Mouse (Mus musculus) ES-Bruce4 (cell line): Measurements from ENCODE around the gene Abhd16a. TPM values are rescaled to one million over a fixed set of nuclear protein-coding genes. Genes with fewer than 3 reads are reported as not detected.

Experiments
- H3K27ac ChIP-seq: 2 replicates; pipeline ENCODE4 v1.5.1; 2012; ENCODE audit warnings: low read length, inconsistent platforms; ENCODE audit not compliant: insufficient read depth
- H3K27me3 ChIP-seq: 2 replicates; pipeline ENCODE4 v1.6.1; 2012; ENCODE audit warnings: mild to moderate bottlenecking, low read length, inconsistent platforms; ENCODE audit not compliant: control insufficient read depth, poor library complexity, insufficient read depth, severe bottlenecking
- H3K36me3 ChIP-seq: 2 replicates; pipeline ENCODE4 v1.6.1; 2012; ENCODE audit warnings: inconsistent platforms, mild to moderate bottlenecking, low read length, moderate library complexity; ENCODE audit not compliant: control insufficient read depth, poor library complexity, insufficient read depth, severe bottlenecking
- H3K4me1 ChIP-seq: one replicate; pipeline ENCODE4 v1.8.1; 2011; ENCODE audit warnings: low read length; ENCODE audit not compliant: control insufficient read depth, insufficient read depth
- H3K4me3 ChIP-seq: 2 replicates; pipeline ENCODE4 v1.5.1; 2011; ENCODE audit warnings: low read depth, mild to moderate bottlenecking, low read length
- H3K9ac ChIP-seq: 2 replicates; pipeline ENCODE4 v1.6.1; 2012; ENCODE audit warnings: low read depth, mild to moderate bottlenecking, inconsistent platforms; ENCODE audit not compliant: poor library complexity, severe bottlenecking
- H3K9me3 ChIP-seq: replicated peaks from 2 replicates; pipeline ENCODE4 v1.6.1; 2012; ENCODE audit warnings: mild to moderate bottlenecking, low read length, inconsistent platforms; ENCODE audit not compliant: control insufficient read depth, poor library complexity, insufficient read depth, severe bottlenecking
- CTCF ChIP-seq: IDR thresholded peaks from one replicate; pipeline ENCODE4 v1.8.1; 2011; ENCODE audit warnings: low read depth, low read length
- EP300 ChIP-seq: IDR thresholded peaks from 2 replicates; pipeline ENCODE4 v1.6.1; 2011; ENCODE audit warnings: low read depth, low read length; ENCODE audit not compliant: insufficient read depth
- POLR2A ChIP-seq: IDR thresholded peaks from one replicate; pipeline ENCODE4 v1.8.1; 2011; ENCODE audit warnings: low read length; ENCODE audit not compliant: insufficient read depth
- polyA plus RNA-seq: library from polyadenylated mRNA; stranded (reverse); fragments of >200 nt; gene quantifications from 2 replicates; pipeline ENCODE4 v1.2.4, GENCODE M21; 2011; ENCODE audit warnings: low read depth; ENCODE audit not compliant: missing spikeins, insufficient read depth, insufficient read length

The Abhd16a gene
- polyA plus RNA-seq, 1 experiment, result 12.7 TPM

DNA sequence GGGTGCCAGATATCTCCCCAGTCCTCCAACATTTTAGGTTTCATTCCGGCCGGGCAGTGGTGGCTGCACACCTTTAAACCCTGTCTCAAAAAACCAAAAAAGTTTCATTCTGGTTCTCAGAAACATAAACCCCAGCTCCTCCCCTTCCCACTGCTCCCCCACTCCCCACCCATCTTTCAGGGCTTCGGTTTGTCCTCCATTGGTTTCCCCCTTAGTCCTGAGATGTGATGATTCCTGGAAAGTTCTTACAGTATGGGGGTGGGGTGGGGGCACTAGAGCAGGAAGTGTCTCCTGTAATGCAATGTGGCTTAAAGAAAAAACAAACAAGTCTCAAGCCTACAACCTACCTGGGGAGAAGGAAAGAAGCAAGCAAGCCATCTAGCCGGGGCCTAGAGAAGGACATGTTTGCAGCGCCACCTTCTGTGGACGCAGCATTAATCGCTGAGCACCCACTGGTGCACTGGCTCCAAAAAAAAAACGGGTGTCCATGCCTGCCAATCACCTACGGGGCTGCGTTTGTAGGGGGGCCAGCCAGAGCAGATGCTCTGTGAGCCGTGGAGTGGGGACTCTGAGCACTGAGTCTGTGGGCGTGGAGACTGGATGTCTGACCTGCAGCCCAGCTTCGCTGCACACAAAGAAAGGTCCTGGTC, 16.8 kb downstream of the Abhd16a start:
- H3K27ac ChIP-seq, result no peak overlapping the region
- H3K4me3 ChIP-seq, result no peak overlapping the region
- no peaks in the 10 kb centered on the region for H3K36me3 ChIP-seq
- TF ChIP-seq EP300 (no peak), CTCF (peak; percentile 75), POLR2A (no peak)
- no peaks in the 10 kb centered on the region for H3K9me3 ChIP-seq
- H3K4me1 ChIP-seq, result no peaks in the 10 kb centered on the region
- no peak overlapping the region for H3K9ac ChIP-seq
- no peaks in the 10 kb centered on the region for H3K27me3 ChIP-seq

GRCm38 (mm10) chr17:35106522-35106921, 17.5 kb downstream of the Abhd16a start:
- H3K4me3 ChIP-seq, result no peak overlapping the region
- no peaks in the 10 kb centered on the region for H3K36me3 ChIP-seq
- H3K27ac ChIP-seq, result no peak overlapping the region
- TF ChIP-seq CTCF (no peak), POLR2A (no peak), EP300 (no peak)
- H3K4me1 ChIP-seq, result no peaks in the 10 kb centered on the region
- no peak overlapping the region for H3K9ac ChIP-seq
- no peaks in the 10 kb centered on the region for H3K27me3 ChIP-seq
- H3K9me3 ChIP-seq, result no peaks in the 10 kb centered on the region

DNA sequence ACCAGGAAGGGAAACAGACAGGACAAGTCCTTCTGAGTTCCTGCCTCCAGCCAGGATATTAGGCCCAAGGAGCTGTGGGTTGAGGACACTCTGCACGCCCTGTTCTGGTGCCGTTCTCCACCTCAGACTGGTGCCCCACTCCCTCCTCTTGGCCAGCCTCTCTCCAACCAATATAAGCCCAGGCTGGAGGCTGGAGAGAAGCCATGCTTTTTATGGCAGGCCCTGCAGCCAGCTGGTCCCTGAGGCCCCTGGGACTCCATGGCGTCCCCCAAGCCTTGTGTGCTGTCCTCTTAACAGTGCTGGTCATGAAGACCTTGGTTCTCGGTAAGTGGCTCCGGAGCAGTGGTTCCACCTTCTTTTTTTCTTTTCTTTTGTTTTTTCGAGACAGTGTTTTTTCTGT, 19.0 kb downstream of the Abhd16a start, which contains the start of gene Ly6g5c:
Gene Ly6g5c (plus strand): TSS at position 183 of the 400 bp plus-strand sequence.
- no peaks in the 10 kb centered on the region for H3K36me3 ChIP-seq
- H3K4me1 ChIP-seq, result no peaks in the 10 kb centered on the region
- no peaks in the 10 kb centered on the region for H3K9me3 ChIP-seq
- no peak within 1 kb of the TSS for H3K4me3 ChIP-seq
- H3K9ac ChIP-seq, result no peak within 1 kb of the TSS
- H3K27ac ChIP-seq, result no peak within 1 kb of the TSS
- TF ChIP-seq EP300 (no peak), POLR2A (no peak), CTCF (no peak)
- no peaks in the 10 kb centered on the region for H3K27me3 ChIP-seq

- H3K27me3 ChIP-seq, result no peaks in the 10 kb centered on the region
- peaks cover 7% of the 10 kb centered on the region; the same call in 1 of the 2 replicates for H3K36me3 ChIP-seq
- H3K4me3 ChIP-seq, result no peak overlapping the region
- no peak for TF ChIP-seq EP300
- TF ChIP-seq POLR2A, result no peak
- no peak overlapping the region for H3K9ac ChIP-seq
- no peaks in the 10 kb centered on the region for H3K4me1 ChIP-seq
- no peak overlapping the region for H3K27ac ChIP-seq
- H3K9me3 ChIP-seq, result no peaks in the 10 kb centered on the region
Observed at GRCm38 (mm10) chr17:35111774-35112173, 22.7 kb downstream of the Abhd16a start.

GRCm38 (mm10) chr17:35115046-35116019, 26.3 kb downstream of the Abhd16a start, which contains the start of gene Ly6g5b:
TSS of gene Ly6g5b (minus strand) at chr17:35115428.
- H3K27me3 ChIP-seq, result no peaks in the 10 kb centered on the region
- TF ChIP-seq CTCF, result peak; percentile 45
- no peak for TF ChIP-seq POLR2A
- no peak for TF ChIP-seq EP300
- no peak within 1 kb of the TSS for H3K4me3 ChIP-seq
- H3K27ac ChIP-seq, result no peak within 1 kb of the TSS
- H3K9me3 ChIP-seq, result no peaks in the 10 kb centered on the region
- peaks cover 19% of the 10 kb centered on the region for H3K36me3 ChIP-seq
- H3K9ac ChIP-seq, result no peak within 1 kb of the TSS
- H3K4me1 ChIP-seq, result no peaks in the 10 kb centered on the region
